Mouse (Mus musculus) stomach, embryonic 15.5 days (tissue): Measurements from ENCODE around the gene Htr1f. TPM values are rescaled to one million over a fixed set of nuclear protein-coding genes. Genes with fewer than 3 reads are reported as not detected.

Source experiments
- ATAC-seq: fragments of 200-750 bp; cut with Nextera tagmentation; 2 replicates; pipeline ENCODE4 v1.8.0; 2017; ENCODE audit warnings: low read depth, moderate number of reproducible peaks, moderate TSS enrichment; ENCODE audit not compliant: insufficient read depth, low FRiP score
- H3K27ac ChIP-seq: fragments of 300-500 bp; sonication (generic); 2 replicates; pipeline ENCODE4 v1.5.1; 2015; ENCODE audit warnings: mild to moderate bottlenecking, inconsistent platforms
- H3K27me3 ChIP-seq: fragments of 300-500 bp; sonication (generic); replicated peaks from 2 replicates; pipeline ENCODE4 v1.6.1; 2015; ENCODE audit warnings: inconsistent platforms
- H3K36me3 ChIP-seq: fragments of 300-500 bp; sonication (generic); 2 replicates; pipeline ENCODE4 v1.6.1; 2015; ENCODE audit warnings: inconsistent platforms
- H3K4me1 ChIP-seq: fragments of 300-500 bp; sonication (generic); 2 replicates; pipeline ENCODE4 v1.6.1; 2015; ENCODE audit warnings: inconsistent platforms
- H3K4me2 ChIP-seq: fragments of 300-500 bp; sonication (generic); 2 replicates; pipeline ENCODE4 v1.6.1; 2015; ENCODE audit warnings: mild to moderate bottlenecking, inconsistent platforms
- H3K4me3 ChIP-seq: fragments of 300-500 bp; sonication (generic); replicated peaks from 2 replicates; pipeline ENCODE4 v1.5.1; 2015; ENCODE audit warnings: inconsistent platforms
- H3K9ac ChIP-seq: fragments of 300-500 bp; sonication (generic); 2 replicates; pipeline ENCODE4 v1.6.1; 2015; ENCODE audit warnings: inconsistent platforms
- H3K9me3 ChIP-seq: fragments of 300-500 bp; sonication (generic); 2 replicates; pipeline ENCODE4 v1.6.1; 2016; ENCODE audit warnings: inconsistent platforms
- WGBS: fragments of 180-500 bp; shearing (Covaris S2); methylation state at CpG from one replicate; pipeline ENCODE4 v1.1.7; 2015; 5-methylcytosine and 5-hydroxymethylcytosine counted together
- polyA plus RNA-seq: library from polyadenylated mRNA; unstranded; fragments of >200 nt; fragmentation: Nextera tagmentation; extraction: Ambion mirVana; gene quantifications from 2 replicates; pipeline ENCODE4 v1.2.1, GENCODE M21; 2015

The Htr1f gene
- polyA plus RNA-seq, 1 experiment from 2014 or later, result 0.06 TPM

DNA sequence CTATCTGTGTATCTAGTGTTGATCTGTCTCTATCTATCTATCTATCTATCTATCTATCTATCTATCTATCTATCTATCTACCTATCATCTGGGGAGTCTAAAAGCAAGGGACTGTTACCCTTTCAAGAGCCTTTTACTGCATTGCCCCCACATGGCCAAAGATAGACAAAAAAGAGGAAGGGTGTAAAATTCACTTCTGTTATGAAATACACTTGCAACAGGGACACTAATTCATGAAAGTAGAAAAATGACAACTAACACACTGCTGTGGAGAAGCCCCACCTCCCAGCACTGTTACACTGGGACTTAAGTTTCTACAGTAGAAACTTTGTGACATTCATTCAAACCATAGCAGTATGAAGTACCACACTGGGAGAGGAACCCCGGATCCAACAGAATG, 170.9 kb downstream of the Htr1f start:
- Histone ChIP-seq H3K9ac (no peak overlapping the region), H3K36me3 (no peaks in the 10 kb centered on the region), H3K27me3 (no peaks in the 10 kb centered on the region), H3K9me3 (no peaks in the 10 kb centered on the region), H3K27ac (no peak overlapping the region), H3K4me1 (no peaks in the 10 kb centered on the region), H3K4me2 (no peak overlapping the region), H3K4me3 (no peak overlapping the region)
- ATAC-seq, result no peak
- 87% methylated on average over 1 of the region's 1 CpGs for WGBS

DNA sequence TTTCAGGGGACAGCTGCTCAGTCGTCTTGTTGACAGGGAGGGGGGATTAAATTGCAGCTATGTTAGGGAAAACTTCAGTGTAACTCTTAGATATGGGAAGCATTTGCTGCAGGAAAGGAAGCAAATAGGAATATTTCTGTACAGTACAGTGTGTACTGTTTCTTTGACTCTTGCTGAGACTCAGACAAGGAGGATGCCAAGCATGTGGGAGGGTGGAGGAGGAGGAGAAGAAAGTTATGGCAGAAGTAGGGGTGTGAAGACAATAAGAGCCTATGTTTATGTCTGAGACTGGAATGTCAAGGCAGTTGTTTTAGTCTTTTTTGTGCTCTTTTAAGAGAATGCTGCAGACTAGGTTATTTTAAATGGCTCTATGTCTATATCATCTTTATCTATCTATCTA, 171.6 kb downstream of the Htr1f start:
- Histone ChIP-seq H3K27me3 (no peaks in the 10 kb centered on the region), H3K36me3 (no peaks in the 10 kb centered on the region), H3K27ac (no peak overlapping the region), H3K4me1 (no peaks in the 10 kb centered on the region), H3K9ac (no peak overlapping the region), H3K9me3 (no peaks in the 10 kb centered on the region), H3K4me2 (no peak overlapping the region), H3K4me3 (no peak overlapping the region)
- WGBS, result 55% methylated on average over 1 of the region's 1 CpGs
- no peak for ATAC-seq

DNA sequence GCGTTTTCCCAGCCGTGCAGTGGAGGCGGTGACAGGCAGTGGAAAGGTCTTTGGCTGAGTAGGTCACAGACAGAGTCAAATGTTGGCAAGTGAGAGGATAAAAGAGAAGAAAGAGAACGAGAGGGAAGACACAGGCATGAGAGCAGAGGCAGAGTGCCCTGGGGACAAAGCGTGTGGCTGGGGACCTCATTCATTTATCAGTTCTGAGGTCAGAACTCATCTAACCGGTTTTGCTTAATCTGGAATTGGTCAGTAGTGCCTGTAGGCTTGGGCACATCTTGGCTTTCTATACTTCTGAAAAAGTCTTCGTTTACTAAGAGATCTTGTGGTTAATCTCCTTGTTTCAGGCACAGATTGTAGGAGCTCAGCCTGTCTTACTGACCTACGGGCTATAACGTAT, 182.2 kb downstream of the Htr1f start:
- peak; percentile 79 for ATAC-seq
- 36% methylated on average over 9 of the region's 9 CpGs for WGBS

DNA sequence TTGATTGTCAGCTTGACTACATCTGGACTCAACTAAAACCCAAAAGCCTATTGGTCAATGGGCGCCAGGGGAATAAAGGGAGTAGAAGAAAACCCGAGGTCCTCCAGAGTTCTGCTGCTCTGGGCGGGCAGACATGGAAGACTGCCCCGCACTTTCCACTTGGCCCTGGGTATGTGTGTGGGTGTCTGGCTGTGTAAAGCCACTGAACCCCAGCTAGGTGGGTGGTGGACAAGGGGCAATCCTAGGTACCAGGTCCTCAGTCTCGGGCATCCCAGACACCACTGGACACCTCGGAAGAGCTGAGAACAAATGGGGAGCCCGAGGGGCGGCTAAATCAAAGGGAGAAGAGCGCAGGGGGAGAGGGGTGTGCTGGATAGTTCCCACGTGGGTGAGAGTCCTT, 196.9 kb downstream of the Htr1f start:
- no peak for ATAC-seq
- WGBS, result 74% methylated on average over 10 of the region's 10 CpGs
- Histone ChIP-seq H3K27ac (no peak overlapping the region), H3K4me2 (no peak overlapping the region), H3K4me3 (no peak overlapping the region), H3K36me3 (no peaks in the 10 kb centered on the region), H3K4me1 (no peaks in the 10 kb centered on the region), H3K9ac (no peak overlapping the region), H3K9me3 (no peaks in the 10 kb centered on the region), H3K27me3 (no peaks in the 10 kb centered on the region)

More for the DNA sequence above, 182.2 kb downstream of the Htr1f start:
- Histone ChIP-seq H3K27ac (no peak overlapping the region), H3K9ac (no peak overlapping the region), H3K4me3 (no peak overlapping the region), H3K27me3 (no peaks in the 10 kb centered on the region), H3K4me1 (no peaks in the 10 kb centered on the region), H3K36me3 (no peaks in the 10 kb centered on the region), H3K4me2 (no peak overlapping the region), H3K9me3 (no peaks in the 10 kb centered on the region)

DNA sequence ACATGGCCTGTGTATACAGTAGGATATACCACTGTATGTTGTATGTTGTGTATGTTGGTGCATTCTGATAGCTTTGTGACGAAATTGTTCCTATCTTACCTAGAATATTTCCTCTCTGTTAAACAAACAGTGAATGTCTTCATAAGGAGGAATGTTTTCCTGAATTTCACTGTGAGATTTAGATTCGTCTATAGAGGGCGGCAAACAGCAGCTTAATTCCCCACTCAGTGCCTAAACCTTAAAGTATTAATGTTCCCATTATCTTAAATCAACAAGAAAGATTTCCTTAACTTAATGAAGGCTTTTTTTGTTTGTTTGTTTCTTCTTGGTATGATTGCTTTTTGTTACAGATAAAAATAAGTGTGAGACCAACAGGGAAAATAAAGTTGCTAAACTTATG, 198.5 kb downstream of the Htr1f start:
- H3K36me3 ChIP-seq, result no peaks in the 10 kb centered on the region
- ATAC-seq, result no peak
- no peaks in the 10 kb centered on the region for H3K27me3 ChIP-seq
- H3K4me3 ChIP-seq, result no peak overlapping the region
- H3K9ac ChIP-seq, result no peak overlapping the region
- H3K27ac ChIP-seq, result no peak overlapping the region
- no peak overlapping the region for H3K4me2 ChIP-seq
- no peaks in the 10 kb centered on the region for H3K9me3 ChIP-seq
- WGBS, result 24% methylated on average over 3 of the region's 3 CpGs
- H3K4me1 ChIP-seq, result no peaks in the 10 kb centered on the region

DNA sequence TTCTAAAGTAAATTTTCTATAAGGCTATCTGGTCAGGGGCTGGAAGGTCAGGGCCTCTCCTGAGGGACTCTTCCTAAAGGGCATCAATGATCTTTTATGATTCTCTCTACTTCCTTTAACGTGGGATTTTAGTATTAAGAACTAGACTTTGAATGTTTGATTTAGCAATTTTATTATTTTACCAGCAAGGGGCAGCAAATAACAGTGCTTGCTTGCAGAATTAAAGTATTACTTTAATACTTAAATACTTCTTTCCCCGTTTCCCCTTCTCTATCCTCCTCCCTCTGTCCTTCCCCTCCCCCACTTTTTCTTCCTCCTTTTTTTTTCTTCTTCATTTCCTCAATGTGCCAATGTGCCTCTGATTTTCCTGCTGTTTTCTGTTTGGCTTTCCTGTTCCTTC, 202.3 kb downstream of the Htr1f start:
- no peaks in the 10 kb centered on the region for H3K4me1 ChIP-seq
- no peak overlapping the region for H3K9ac ChIP-seq
- H3K9me3 ChIP-seq, result no peaks in the 10 kb centered on the region
- no peak for ATAC-seq
- 25% methylated on average over 2 of the region's 2 CpGs for WGBS
- no peak overlapping the region for H3K4me3 ChIP-seq
- H3K36me3 ChIP-seq, result no peaks in the 10 kb centered on the region
- H3K27ac ChIP-seq, result no peak overlapping the region
- H3K27me3 ChIP-seq, result no peaks in the 10 kb centered on the region
- no peak overlapping the region for H3K4me2 ChIP-seq

DNA sequence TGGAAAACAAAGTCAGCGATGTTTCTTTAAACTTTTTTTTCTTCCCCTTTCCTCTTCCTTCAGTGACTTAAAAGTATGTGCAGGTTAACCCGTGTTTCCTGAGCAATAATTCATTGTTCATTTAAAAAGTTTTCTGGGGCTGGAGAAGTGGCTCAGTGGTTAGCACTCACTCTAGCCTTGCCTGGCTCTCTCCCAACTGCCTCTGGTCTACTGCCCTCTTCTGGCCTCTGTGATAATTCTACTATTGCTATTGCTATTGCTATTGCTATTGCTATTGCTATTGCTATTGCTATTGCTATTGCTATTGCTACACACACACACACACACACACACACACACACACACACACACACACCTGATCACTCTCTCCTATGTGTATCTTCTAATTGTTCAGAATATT, 206.6 kb downstream of the Htr1f start:
- H3K27me3 ChIP-seq, result no peaks in the 10 kb centered on the region
- no peaks in the 10 kb centered on the region for H3K36me3 ChIP-seq
- ATAC-seq, result no peak
- H3K4me1 ChIP-seq, result no peaks in the 10 kb centered on the region
- H3K9ac ChIP-seq, result no peak overlapping the region
- no peak overlapping the region for H3K27ac ChIP-seq
- H3K4me3 ChIP-seq, result no peak overlapping the region
- 67% methylated on average over 2 of the region's 2 CpGs for WGBS
- H3K9me3 ChIP-seq, result no peaks in the 10 kb centered on the region
- H3K4me2 ChIP-seq, result no peak overlapping the region

DNA sequence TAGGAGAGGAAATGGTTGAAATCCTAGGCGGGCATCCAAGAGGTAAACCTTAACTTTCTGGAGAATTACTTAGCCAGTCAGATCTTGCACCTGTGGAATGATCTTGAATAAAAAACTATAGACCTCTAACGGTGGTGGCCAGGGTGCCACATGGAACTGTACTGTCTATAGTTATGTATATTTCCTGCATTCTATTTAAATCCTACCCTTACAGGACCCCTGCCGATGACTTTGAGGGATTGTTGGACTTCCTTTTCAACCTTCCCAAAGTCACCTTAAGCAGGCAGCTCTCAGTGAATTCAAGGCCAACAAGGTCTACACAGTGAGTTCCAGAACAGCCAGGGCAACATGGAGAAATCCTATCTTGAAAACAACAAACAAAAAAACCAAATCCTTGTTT, 216.2 kb downstream of the Htr1f start:
- Histone ChIP-seq H3K4me2 (no peak overlapping the region), H3K27me3 (no peaks in the 10 kb centered on the region), H3K27ac (no peak overlapping the region), H3K4me3 (no peak overlapping the region), H3K36me3 (no peaks in the 10 kb centered on the region), H3K9ac (no peak overlapping the region), H3K9me3 (no peaks in the 10 kb centered on the region), H3K4me1 (0 out of 2 replicates have a peak, but pooled peaks cover 1% of the 10 kb centered on the region)
- 89% methylated on average over 3 of the region's 3 CpGs for WGBS
- no peak for ATAC-seq

DNA sequence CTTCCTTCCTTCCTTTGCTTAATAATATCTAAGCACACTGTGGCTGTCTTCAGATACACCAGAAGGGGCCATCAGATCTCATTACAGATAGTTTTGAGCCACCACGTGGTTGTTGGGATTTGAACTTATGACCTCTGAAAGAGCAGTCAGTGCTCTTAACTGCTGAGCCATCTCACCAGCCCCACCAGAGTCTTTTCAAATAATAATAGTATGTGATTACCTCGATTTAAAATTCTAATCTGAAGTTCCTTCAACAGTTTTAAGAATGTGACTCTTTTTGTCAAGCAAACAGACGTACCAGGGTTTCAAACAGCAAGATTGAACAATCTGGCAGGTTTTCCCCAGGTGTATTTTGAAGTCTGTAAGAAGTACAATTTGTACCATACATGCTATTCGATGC, 220.1 kb downstream of the Htr1f start:
- Histone ChIP-seq H3K9me3 (no peaks in the 10 kb centered on the region), H3K4me3 (no peak overlapping the region), H3K27ac (no peak overlapping the region), H3K9ac (no peak overlapping the region), H3K27me3 (no peaks in the 10 kb centered on the region), H3K4me2 (no peak overlapping the region), H3K4me1 (0 out of 2 replicates have a peak, but pooled peaks cover 5% of the 10 kb centered on the region), H3K36me3 (no peaks in the 10 kb centered on the region)
- WGBS, result 49% methylated on average over 4 of the region's 4 CpGs
- ATAC-seq, result no peak

DNA sequence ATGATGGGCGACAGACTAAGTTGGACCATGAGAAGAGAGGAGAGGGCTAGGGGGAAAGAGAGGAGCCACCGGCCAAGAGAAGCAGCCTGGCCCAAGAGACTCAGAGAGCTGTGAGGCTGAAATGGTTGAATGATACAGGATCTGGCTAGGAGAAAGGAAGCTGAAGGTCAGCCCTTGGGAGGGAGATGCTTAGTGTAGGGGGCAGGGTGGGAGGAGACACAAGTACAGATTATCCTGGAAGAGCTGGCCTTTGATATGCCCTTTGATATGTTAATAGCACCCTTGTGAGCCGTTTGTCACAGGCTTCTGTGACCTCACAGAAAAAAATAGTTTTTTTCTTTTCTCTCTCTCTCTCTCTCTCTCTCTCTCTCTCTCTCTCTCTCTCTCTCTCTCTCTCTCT, 220.5 kb downstream of the Htr1f start:
- Histone ChIP-seq H3K9ac (no peak overlapping the region), H3K4me3 (no peak overlapping the region), H3K4me1 (0 out of 2 replicates have a peak, but pooled peaks cover 5% of the 10 kb centered on the region), H3K27me3 (no peaks in the 10 kb centered on the region), H3K27ac (no peak overlapping the region), H3K4me2 (no peak overlapping the region), H3K36me3 (no peaks in the 10 kb centered on the region), H3K9me3 (no peaks in the 10 kb centered on the region)
- no peak for ATAC-seq
- 40% methylated on average over 3 of the region's 3 CpGs for WGBS

DNA sequence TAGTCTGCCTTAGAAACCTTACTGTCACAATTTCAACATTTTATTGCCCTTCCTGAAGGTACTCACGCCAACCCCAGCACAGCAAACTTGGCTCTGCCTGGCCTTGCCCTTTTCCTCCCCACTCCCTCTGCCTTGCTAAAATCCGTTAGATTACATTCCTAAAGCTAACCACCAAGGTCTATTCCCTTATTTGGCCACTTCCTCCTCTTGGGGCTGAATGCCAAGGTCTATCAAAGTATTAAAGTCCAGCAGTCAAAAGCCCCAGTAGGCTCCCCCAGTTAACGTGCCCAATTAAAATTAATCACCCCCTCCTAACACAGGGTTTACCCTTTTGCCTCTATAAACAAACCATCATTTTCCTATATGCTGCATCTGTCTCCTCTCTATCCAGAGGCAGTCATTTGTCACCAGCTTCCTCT, 221.2 kb downstream of the Htr1f start:
- no peaks in the 10 kb centered on the region for H3K9me3 ChIP-seq

DNA sequence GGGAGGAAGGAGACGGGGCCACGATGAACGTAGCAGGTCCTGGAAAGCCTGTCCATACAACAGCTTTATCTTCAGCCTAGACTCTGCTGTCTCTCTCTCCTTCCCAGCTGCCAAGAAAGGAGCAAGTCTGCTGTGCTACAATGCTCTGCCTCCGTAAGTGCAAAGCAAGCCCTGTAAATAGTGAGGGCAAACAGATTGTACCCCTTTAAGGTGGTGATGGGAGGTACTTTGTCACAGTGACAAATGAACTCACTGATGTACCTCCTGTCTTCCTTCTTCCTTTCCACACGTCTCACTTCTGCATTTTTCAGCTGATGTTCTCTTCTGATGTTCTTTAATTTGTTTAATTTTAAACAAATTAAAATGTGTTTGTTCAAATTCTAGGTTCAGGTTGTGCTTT, 221.8 kb downstream of the Htr1f start:
- no peak overlapping the region for H3K4me3 ChIP-seq
- WGBS, result 31% methylated on average over 5 of the region's 5 CpGs
- no peaks in the 10 kb centered on the region for H3K27me3 ChIP-seq
- no peak overlapping the region for H3K9ac ChIP-seq
- peak overlapping the region; percentile 41; the same call in 1 of the 2 replicates for H3K27ac ChIP-seq
- no peak overlapping the region for H3K4me2 ChIP-seq
- ATAC-seq, result no peak
- H3K36me3 ChIP-seq, result no peaks in the 10 kb centered on the region
- no peaks in the 10 kb centered on the region for H3K9me3 ChIP-seq
- 0 out of 2 replicates have a peak, but pooled peaks cover 5% of the 10 kb centered on the region for H3K4me1 ChIP-seq

More for the DNA sequence above, 221.2 kb downstream of the Htr1f start:
- Histone ChIP-seq H3K36me3 (no peaks in the 10 kb centered on the region), H3K4me2 (no peak overlapping the region; the same call in 1 of the 2 replicates), H3K4me1 (0 out of 2 replicates have a peak, but pooled peaks cover 5% of the 10 kb centered on the region), H3K4me3 (no peak overlapping the region), H3K9ac (no peak overlapping the region), H3K27ac (peak overlapping the region; percentile 41; the same call in 1 of the 2 replicates), H3K27me3 (no peaks in the 10 kb centered on the region)
- no peak; the same call in 1 of the 2 replicates for ATAC-seq
- WGBS, result 9% methylated on average over 3 of the region's 3 CpGs

DNA sequence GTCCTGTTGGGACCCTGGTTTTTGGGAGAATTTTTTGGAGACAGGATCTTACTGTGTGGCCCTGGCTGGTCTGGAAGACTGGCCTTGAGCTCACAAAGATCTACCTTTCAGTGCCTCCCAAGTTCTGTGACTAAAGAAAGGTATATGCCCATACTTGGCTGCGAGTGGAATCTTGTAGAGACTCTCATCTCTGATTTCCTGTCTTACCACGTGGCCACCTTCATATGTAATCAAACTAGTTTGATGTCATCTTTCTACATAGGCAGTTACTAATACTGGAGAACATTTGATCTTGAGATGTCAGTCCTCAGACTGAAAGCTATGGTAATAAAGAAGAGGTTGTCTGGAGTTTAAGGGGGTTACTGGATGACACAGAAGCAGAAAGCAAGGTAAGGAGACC, 224.2 kb downstream of the Htr1f start:
- Histone ChIP-seq H3K27me3 (no peaks in the 10 kb centered on the region), H3K27ac (no peak overlapping the region), H3K4me1 (0 out of 2 replicates have a peak, but pooled peaks cover 5% of the 10 kb centered on the region), H3K4me3 (no peak overlapping the region), H3K4me2 (no peak overlapping the region), H3K9ac (no peak overlapping the region), H3K9me3 (no peaks in the 10 kb centered on the region), H3K36me3 (no peaks in the 10 kb centered on the region)
- 77% methylated on average over 2 of the region's 2 CpGs for WGBS
- ATAC-seq, result no peak
